Mouse (Mus musculus) olfactory bulb, adult 2 months (tissue): ENCODE measurements around the gene Wdfy2.

Experiments
- CTCF ChIP-seq: fragments of 200-500 bp; IDR thresholded peaks from 2 replicates; pipeline ENCODE4 v1.5.1; 2012; ENCODE audit warnings: low read depth, mild to moderate bottlenecking, low read length, moderate library complexity; ENCODE audit not compliant: insufficient read depth
- POLR2A ChIP-seq: fragments of 200-500 bp; IDR thresholded peaks from 2 replicates; pipeline ENCODE4 v1.6.1; 2012; ENCODE audit warnings: mild to moderate bottlenecking, low read depth, low read length, moderate library complexity; ENCODE audit not compliant: insufficient read depth

- no peak for TF ChIP-seq CTCF
- TF ChIP-seq POLR2A = no peak
Measured at GRCm38 (mm10) chr14:62852840-62853239, 15.4 kb downstream of the Wdfy2 start.
